Mouse (Mus musculus): ENCODE measurements around the gene Golph3.

DNA sequence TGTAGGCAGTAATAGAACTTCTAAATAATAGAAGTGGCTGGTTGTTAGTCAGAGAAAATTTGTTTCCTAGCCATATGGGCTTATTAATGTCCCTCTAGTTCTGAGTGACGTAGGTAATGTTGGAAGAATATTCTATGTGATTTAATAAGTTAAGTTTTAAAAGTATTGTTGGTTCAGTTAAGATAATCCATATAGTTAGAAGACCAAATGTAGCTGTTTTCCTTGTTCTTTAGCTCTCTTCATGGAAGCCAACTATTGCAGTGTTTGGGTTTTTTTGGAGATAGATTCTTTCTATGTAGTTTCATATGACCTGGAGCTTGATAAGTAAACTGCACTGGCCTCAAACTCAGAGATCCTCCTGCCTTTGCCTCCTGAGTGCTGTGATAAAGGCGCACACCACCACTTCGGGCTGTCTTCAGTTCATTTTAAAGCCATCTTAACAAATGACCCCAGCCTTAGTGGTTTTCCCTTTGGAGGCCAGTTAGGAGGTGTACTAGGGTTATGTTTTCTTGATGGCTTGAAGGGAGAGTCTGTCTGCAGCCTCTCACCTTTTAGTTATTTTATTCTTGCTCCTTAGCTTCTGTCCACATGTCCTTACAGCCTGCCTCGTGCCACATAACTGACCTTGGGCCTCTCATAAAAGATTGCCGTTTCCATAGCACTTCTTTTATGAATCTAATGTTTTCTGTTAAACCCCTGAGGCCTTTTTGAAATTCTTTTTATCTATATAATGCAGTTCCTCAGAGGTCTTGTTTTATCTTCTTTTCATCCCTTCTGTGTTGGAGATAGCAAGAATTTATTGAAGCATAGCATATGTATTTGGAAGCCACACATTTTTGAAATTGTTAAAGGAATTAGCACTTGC is 19.5 kb downstream of the Golph3 start:
- TF ChIP-seq CTCF (IDR thresholded peaks at IDR 0.05 in 2 of 3, conservative IDR thresholded peaks at IDR 0.05 in 1 of 3; ENCODE audit: control insufficient read depth in 1 of 3, insufficient read depth in 1 of 3, low read depth in 2 of 3, low read length in 3 of 3, poor library complexity in 1 of 3, severe bottlenecking in 1 of 3) (no peak), KAT2A (conservative IDR thresholded peaks at IDR 0.05; ENCODE audit: low read depth, low read length) (peak; percentile 12; the same call in 1 of the 2 replicates), MEF2A (IDR thresholded peaks at IDR 0.05; ENCODE audit: extremely low read depth, insufficient replicate concordance, low read depth, low read length, poor library complexity, severe bottlenecking) (no peak), UBTF (IDR thresholded peaks at IDR 0.05; ENCODE audit: borderline replicate concordance, insufficient read depth, low read depth, low read length) (no peak), RCOR1 (IDR thresholded peaks at IDR 0.05; ENCODE audit: low read depth, low read length) (peak; percentile 97)

Measured in MEL (cell line).